Mouse (Mus musculus): ENCODE results near the gene Ubap1l.

DNA sequence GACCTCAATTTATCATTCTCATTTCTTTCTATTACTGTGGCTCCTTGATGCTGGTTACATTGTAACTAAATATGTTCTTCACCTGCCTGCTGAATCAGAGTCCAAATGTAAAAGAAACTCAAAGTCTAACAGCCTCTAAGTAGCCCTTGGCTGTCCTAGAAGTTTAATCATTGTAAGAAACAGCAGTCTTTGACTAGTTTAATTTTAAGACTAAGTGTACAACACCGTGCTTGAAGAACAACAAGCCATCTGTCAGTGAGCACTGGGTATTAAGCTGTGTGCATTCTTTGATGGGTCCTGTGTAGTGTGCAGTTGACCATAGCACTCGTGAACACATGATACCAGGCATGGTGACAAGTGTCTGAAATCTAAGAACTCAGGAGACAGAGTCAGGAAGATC, 66.7 kb downstream of the Ubap1l start:
- TF ChIP-seq POLR2A (IDR thresholded peaks at IDR 0.05; ENCODE audit: control insufficient read depth, low read depth, low read length) (no peak), CTCF (IDR thresholded peaks at IDR 0.05; ENCODE audit: control insufficient read depth, insufficient read depth, insufficient replicate concordance, low read depth, low read length) (no peak)
